Mouse (Mus musculus) bone marrow macrophage, adult 2 months (primary cell): ENCODE results near the gene Etnppl.

Experiments used
- CTCF ChIP-seq: IDR thresholded peaks from 2 replicates; pipeline ENCODE4 v1.5.1; 2012; ENCODE audit warnings: low read depth, mild to moderate bottlenecking, low read length, moderate library complexity
- POLR2A ChIP-seq: IDR thresholded peaks from 2 replicates; pipeline ENCODE4 v1.6.1; 2012; ENCODE audit warnings: mild to moderate bottlenecking, low read depth, low read length, borderline replicate concordance

DNA sequence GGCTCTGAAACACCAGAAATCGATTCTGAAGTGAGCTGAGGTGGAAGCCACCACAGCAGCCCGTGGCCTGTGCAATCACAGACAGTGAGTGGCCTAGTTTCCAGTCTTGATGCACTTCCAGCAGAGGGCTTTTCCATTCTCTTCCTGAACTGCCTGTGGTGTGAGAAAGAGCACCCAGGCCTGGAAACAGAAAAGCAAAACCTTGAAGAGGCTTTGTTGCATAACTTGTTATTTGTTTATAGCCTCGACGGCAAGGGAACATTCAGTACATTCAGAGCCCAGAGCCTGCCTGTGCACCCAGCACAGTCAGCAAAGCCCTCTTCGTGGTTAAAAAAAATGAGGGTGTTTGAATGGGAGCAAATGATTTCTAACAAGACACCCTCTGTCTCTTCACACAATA, 16.6 kb downstream of the Etnppl start:
- TF ChIP-seq CTCF (no peak), POLR2A (no peak)
